Mouse (Mus musculus) MEL-GATA-1-ER (cell line): ENCODE data around the gene Prkce.

ENCODE experiments used
- DNase-seq: peaks from one replicate; pipeline ENCODE4 v3.0.0-alpha.2; 2012; ENCODE audit warnings: low read depth; ENCODE audit errors: extremely low read depth

The Prkce gene

GRCm38 (mm10) chr17:86299576-86299975 is 132.0 kb downstream of the Prkce start:
- no peak for DNase-seq

DNA sequence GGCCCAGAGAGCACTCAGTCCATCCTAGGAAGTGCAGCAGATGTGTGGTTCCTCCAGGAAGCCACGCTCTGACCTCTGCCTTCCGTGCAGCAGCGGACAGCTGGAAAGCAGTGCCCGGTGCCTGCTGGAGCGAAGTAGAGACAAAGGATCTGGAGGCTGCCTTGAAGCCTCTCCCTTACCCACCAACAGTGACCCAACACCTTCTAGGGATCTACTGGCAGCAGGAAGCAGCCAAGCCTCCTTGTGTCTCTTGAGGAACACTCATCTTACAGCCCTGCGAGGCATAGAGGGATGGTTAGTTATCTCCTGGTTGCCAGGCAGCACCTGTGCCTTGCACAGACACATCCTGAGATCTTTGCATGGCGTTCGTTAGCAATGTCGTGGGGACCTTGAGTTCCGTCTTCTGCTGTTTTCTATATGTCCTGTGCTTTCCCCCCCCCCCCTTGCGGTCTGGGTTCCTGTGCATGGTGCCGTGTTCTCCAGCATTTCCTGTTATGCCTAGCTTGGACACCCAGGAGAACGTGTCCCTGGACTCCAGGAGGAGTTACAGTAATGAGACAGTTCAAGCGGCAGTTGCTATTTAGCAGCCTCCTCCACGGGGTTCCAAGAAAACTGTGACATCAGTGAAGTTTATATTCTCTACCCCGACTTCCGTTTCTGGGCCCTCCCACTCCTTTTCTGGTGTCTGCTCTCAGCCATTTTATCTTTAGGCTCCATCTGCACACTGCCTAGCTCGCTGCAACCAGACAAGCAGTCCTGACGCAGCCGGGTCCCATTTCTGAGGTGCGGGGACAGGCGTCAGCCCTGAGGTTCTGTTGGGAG is 133.4 kb downstream of the Prkce start:
- DNase-seq = peak; percentile 97

DNA sequence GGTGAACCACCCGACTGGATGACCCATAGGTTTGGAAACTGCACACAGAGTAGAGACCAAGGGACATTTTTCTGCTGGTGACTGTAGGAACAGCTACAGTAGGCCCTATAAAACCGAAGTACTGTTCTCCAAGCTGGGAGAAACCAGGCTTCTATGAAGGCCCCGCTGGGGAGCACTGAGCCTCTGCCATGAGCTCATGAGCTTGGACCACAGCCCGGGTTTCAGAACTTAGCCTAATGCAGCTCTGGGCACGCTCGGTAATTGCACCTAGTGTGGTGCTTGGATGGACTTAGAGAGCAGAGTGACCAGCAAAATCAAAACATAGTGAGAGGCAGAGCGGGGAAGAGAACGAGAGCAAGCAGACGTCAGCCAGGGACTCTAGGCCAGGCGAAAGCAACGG is 134.7 kb downstream of the Prkce start:
- no peak for DNase-seq

- no peak for DNase-seq
Measured at GRCm38 (mm10) chr17:86302861-86303331, 135.3 kb downstream of the Prkce start.

- no peak for DNase-seq
Measured at GRCm38 (mm10) chr17:86303401-86304243, 136.0 kb downstream of the Prkce start.

DNA sequence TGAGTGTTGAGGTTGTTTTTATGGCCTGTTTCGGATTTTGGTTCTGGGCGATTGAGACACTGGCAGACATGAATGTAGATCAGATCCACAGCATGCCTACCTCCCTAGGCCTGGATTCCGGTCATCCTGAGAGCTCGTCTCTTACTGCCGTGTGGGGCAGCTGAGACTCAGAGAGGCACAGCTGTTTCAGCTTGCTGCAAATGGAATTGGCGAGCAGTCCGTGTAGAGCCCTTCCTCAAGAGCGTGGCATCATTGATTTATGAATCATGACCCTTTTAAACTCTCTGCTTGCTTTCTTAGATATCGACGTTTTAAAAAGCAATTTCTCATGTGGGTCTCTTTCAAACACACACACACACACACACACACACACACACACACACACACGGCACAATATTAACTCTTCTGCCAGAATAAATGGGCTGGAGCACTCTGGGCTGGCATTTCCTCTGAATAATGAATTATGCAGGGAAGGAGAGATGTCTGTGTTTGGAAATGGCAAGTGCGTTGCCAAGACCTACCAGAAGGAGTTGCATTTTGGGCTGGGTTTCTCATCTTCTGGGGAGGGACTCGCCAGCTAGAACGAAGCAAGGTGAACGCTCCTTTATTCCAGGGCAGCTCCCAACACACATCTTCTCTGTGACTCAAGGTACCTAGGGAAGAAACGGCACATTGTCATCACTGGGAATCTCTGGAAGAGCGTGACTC is 137.5 kb downstream of the Prkce start:
- no peak for DNase-seq

- no peak for DNase-seq
Measured at GRCm38 (mm10) chr17:86306161-86306560, 138.6 kb downstream of the Prkce start.

DNA sequence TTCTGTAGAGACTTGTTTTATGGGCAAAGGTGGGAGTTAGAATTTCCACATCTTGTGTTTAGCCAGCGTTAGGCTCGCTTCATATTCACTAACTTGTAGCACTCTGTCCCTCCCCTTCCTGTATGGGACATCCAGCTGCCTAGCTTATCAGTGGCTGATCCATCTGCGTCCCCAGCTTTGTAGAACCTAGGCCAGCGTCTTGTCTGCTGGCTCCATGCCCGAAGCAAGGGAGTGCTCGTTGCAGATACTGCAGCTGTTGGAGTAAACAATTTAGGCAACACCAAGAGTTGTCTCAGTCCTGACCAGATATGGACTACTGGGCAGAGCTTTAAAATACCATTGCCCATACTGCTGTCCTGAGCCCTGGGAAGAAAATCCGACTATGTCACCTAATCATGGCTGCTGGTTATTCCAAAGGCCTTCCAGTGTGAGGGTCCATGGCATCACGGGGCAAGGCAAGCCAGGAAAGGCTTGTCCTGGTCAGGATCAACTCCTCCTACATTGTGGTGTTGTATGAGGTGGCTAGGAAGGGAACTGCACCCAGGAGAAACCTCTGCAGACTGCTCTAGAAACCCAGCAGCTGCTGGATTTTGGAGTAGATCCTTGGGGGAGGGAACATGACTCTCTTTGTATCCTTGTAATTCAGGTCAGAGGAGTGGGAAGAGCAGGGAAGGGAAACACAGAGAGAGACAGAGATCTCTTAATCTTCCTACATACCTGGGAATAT is 146.0 kb downstream of the Prkce start:
- DNase-seq = peak; percentile 94

- no peak for DNase-seq
Measured at GRCm38 (mm10) chr17:86315874-86316273, 148.3 kb downstream of the Prkce start.

DNA sequence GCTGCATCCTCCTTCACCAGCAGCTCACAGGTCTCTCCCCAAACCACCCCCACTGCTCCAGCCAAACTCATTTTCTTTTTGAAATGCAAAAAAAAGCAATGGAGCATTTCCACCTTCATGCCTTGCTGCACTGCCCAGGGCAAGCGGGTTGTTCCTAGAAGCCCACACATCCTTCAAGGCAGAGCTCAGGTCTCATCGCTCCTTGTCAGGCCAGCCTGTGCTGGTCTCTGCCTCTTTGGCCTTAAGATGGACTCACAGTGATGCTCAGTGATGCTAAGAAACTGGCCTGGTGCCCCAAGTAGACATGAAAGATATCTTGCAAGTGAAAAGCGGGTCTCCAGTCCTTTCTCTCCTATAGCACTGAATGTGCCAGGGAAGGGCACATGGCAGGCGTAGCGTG is 149.2 kb downstream of the Prkce start:
- DNase-seq = no peak

DNA sequence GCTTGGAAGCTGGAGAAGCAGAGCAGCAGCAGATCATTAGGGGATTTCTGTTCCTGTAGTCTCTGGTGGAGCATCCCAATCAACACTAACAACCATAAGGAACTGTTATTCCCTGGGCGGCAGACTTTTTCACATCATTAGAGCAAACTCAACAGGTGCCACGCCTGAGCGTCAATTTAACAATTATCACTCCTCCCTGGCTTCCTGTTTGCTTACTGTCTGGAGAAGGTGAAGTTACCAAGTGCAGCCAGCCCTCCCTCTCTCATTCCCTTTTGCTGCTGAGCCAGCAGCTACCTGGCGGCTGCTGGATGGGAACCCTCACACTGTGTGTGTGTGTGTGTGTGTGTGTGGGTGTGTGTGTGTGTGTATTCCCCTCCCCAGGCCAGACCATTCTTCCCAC is 149.6 kb downstream of the Prkce start:
- no peak for DNase-seq

- no peak for DNase-seq
Measured at GRCm38 (mm10) chr17:86319967-86320602, 152.5 kb downstream of the Prkce start.

- DNase-seq = no peak
Measured at GRCm38 (mm10) chr17:86322840-86323239, 155.3 kb downstream of the Prkce start.

- no peak for DNase-seq
Measured at GRCm38 (mm10) chr17:86323310-86323709, 155.7 kb downstream of the Prkce start.

DNA sequence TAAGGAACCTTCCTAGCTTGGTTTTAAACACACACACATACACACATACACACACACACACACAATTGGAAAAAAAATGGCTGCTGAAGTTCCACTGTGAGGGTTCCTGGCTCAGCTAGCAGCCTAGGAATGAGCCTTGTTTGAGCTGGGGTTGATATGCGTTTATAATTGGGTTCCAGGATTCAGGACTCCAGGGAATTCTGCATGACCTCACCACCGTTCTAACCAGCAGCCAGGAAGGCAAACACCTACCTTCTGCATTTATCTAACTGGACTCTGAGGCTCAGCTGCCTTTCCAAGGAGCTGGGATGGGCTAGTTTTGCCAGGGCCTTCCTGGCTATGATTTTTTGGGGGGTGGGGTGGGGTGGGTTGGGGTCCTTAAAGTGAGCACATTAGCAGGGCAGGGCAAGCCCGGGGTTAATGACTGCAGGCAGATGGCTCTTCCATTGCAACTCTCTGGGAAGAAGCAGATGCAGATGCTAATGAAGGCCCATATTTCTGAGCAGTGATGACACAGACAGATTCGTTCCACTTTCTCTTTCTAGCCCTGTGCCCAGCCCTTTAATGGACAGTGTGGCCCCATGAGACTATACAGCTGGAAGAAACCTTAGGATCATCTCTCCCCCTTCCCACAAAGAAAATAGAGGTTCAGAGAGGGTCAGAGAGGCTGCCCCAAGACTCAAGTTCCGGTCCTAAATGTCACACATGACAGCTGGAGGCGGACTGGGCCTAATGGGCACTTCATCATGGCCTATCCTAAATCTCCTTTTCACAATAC is 156.5 kb downstream of the Prkce start:
- DNase-seq = no peak

DNA sequence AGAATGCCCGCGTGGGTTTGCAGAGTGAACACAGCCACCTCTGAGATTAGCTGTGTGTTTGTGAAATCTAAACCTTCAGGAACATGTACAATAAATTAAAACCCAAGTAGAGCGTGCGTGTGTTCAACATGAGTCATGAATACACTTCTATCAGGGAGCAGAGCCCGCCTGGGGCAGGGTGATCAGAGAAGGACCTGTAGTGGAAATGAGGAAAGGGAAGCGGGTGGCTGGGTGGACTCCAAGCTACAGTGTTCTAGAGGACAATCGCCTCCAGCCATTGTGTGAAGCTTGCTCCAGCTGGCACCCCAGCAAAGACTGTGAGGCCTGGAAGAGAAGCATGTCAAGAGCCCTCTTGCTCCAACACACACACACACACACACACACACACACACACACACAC is 157.2 kb downstream of the Prkce start:
- DNase-seq = no peak

DNA sequence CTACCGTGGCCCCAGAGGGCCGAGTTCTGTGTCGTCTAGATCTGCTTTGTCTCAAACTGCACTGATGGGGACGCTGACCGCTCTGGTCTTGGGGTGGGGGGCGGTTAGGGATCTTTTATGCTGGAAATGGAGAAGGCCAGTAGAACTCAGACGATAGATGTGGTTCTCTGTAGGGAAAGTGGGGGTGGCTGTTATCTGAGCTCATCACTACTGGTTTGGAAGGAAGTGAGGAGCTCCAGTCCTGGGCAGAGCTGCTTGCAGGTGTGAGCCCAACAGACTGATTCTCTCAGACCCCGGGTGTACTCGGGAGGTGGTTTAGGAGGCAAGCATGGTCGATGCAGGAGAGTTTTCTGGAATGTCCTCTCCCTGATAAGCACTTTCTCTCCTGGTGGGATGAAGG is 157.7 kb downstream of the Prkce start:
- DNase-seq = peak; percentile 10

DNA sequence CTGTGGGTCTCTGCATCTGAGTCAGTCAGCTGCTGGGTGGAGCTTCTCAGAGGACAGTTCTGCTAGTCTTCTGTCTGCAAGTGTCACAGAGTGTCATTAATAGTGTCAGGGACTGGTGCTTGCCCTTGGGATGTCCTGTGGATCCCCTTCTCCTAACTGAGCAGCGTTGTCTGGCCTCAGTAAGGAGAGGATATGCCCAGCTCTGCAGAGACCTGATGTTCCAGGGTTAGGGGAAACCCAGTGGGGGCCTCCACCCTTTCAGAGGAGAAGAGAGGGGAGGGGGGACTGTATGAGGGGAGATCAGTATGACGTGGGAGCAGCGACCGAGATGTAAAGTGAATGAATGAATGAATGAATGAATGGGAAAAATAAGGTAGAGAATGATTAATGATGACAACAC is 160.4 kb downstream of the Prkce start:
- DNase-seq = no peak

GRCm38 (mm10) chr17:86329273-86330075 is 161.9 kb downstream of the Prkce start:
- no peak for DNase-seq
